Mouse (Mus musculus): ENCODE results near the gene Zbtb18. TPM values are rescaled to one million over a fixed set of nuclear protein-coding genes. Genes with fewer than 3 reads are reported as not detected.
"Not testable (repeated sequence)": the region's sequence is repeated elsewhere in the genome, so short reads cannot be mapped to it uniquely, and the experiment has no call there.

The Zbtb18 gene
- polyA plus RNA-seq, 1 experiment = 11.9 TPM

DNA sequence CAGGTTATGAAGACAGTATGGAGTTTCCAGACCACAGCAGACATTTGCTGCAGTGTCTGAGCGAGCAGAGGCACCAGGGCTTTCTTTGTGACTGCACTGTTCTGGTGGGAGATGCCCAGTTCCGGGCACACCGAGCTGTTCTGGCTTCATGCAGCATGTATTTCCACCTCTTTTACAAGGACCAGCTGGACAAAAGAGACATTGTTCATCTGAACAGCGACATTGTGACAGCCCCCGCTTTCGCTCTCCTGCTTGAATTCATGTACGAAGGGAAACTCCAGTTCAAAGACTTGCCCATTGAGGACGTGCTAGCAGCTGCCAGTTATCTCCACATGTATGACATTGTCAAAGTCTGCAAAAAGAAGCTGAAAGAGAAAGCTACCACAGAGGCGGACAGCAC lies 4.9 kb downstream of the Zbtb18 start:
- DNase-seq (ENCODE audit: low spot score) = no peak

DNA sequence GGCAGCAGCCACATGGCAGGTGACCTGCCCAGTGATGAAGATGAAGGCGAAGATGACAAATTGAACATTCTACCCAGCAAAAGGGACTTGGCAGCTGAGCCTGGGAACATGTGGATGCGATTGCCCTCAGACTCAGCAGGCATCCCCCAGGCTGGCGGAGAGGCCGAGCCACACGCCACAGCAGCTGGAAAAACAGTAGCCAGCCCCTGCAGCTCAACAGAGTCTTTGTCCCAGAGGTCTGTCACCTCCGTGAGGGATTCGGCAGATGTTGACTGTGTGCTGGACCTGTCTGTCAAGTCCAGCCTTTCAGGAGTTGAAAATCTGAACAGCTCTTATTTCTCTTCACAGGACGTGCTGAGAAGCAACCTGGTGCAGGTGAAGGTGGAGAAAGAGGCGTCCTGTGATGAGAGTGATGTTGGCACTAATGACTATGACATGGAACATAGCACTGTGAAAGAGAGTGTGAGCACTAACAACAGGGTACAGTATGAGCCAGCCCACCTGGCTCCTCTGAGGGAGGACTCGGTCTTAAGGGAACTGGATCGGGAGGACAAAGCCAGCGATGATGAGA lies 5.5 kb downstream of the Zbtb18 start:
- DNase-seq (ENCODE audit: low spot score) = no peak

DNA sequence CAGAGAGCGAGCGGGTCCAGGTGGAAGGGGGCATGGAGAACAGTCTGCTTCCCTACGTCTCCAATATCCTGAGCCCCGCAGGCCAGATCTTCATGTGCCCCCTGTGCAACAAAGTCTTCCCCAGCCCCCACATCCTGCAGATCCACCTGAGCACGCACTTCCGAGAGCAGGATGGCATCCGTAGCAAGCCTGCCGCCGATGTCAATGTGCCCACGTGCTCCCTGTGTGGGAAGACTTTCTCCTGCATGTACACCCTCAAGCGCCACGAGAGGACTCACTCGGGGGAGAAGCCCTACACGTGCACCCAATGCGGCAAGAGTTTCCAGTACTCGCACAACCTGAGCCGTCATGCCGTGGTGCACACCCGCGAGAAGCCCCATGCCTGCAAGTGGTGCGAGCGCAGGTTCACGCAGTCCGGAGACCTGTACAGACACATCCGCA lies 6.0 kb downstream of the Zbtb18 start:
- no peak for DNase-seq (ENCODE audit: low spot score)

DNA sequence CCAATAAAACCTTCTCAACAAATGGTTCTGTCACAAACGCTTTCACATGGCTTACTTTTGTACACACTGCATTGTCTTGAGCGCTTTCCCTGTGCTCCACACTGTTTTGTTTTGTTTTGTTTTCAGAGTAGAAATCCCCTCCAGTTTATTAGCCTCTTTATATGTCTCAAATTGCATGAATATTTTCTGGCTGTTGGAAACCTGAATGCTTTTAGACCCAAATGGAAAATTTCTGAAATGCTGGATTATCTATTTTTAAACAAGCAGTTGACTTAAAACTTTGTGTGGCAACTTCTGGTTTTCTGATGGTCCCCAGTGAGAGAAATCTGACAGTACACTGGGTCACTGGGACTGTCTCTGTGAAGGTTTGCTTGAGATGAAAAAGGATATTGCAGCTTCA lies 6.8 kb downstream of the Zbtb18 start:
- DNase-seq (ENCODE audit: low spot score) = no peak

DNA sequence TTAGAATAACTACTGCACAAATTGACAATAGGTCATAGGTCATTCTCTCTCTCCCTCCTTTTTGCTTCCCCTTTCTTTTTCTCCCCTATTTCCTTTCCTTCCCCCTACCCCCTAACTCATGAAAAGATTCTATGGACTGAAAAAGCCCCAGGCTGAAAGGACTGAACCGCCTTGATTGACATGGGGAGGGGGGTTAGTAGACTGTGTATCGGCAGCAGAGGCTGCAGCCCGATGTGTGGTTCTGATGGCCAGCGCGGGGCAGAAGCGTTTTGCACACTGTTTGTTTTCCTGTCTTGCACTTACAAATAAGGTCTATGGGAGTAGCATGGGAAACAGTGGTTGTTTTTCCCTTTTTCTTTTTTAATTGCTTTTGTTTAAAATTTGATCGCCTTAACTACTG lies 7.7 kb downstream of the Zbtb18 start:
- DNase-seq (ENCODE audit: low spot score) = not testable (repeated sequence)

DNA sequence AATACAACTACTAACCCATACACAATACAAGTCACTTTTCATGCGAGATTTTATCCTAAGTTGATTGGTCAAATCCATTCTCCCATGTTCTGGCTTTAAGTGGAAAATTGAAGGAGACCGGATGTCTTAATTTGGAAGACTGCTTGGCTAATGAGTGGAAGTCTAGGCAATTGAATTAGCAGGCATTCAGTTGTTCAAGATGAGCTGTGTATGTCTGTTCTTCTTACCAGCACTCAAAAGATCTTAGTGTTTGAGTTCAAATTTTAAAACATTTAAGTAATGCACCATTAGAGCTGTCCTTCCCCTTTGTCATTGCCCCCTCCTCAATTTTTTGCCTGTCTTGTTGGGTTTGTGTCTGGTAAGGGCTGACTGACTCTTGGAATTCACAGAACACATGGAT lies 8.9 kb downstream of the Zbtb18 start:
- DNase-seq (ENCODE audit: low spot score) = no peak

DNA sequence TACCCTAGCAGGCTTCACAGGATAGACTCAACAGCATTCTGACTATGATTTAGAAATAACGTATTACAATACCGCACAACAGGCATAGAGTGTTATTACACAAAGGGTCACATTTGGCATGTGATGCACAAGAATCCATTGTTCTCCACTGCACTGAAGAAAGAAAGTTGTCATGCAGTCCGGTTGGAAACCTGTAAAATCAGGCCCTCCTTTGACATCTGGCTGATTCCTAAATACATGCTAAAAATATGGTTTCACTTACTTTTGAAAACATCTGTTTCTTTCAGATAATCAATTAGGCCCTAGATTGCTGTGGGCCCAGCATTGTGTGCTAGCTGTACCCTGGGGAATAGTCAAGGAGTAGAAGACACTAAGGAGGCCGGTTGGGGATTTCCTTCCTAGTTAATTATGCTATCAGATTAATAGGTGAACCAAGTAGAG lies 9.9 kb downstream of the Zbtb18 start:
- no peak for DNase-seq (ENCODE audit: low spot score)

DNA sequence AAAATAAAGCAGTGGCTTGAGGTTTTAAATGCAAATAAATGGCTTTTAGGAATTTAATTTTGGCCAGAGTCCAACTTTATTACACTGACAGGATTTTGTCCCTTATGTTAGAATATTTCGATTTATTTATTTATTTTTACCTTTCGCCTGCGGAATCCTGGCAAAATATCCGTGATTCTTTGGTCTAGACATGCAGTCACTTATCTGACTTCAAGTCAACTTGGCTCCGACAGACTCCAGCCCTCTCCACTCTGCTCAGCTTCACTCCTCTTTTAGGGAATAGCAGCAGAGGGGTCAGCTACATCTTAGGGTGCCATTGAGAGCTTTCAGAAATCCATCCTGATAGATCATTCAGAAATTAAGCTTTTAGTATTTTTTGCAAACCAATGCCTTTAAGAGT lies 10.8 kb downstream of the Zbtb18 start:
- DNase-seq (ENCODE audit: low spot score) = no peak

DNA sequence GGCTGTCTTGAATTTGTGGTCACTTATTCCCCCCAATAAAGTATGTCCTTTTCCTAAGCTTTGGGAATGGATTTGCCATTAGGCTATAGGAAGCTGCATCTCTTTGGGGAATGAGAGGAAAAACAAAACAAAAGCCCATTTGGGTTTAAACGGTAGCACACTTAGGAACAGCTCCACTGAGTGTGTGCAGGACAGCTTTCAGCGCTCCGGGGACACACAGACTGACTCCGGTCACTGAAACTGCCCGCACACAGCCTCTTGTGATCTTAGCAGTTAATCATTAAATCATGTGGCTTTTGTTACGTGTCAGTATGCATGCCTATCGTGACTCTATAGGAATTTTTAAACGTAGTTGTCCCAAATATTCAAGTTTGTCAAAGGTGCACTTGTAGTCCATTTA lies 11.7 kb downstream of the Zbtb18 start:
- DNase-seq (ENCODE audit: low spot score) = no peak

DNA sequence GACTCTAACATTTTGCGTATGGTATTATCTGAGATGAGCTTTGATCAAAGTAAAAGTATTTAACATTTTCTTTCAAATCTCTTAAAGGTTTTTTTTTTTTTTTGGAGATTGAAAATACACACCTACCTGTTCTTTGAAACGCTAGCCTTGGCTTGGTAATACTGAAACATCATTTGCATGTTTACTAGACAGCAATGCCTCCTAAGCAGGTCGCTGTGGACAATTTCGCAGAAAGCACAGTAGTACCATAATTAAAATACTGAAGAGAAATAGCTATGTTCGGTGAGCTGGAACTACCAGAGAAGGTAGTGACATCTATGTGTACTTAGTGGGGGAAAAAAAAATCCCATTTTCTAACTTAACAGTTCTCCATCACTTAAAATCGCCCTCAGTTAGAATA lies 12.3 kb downstream of the Zbtb18 start:
- no peak for DNase-seq (ENCODE audit: low spot score)

DNA sequence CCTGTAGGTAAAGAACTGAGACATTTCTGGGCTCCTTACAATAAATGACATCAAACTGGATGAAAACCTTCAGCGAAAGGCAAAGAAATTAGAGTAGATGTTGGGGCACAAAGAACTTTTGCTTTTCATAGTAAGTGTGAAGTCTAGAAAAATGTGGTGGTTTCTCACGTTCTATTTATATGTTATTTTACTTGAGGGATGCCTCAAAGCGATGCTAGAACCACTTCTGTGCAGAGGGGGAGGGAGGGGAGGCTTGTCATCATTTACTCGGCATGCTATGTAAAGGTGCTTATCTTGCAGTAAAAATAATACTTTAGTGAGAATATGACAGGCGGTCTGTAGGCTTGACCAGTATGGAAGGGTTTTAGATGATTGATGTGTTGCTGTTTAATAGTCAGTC lies 13.3 kb downstream of the Zbtb18 start:
- DNase-seq (ENCODE audit: low spot score) = no peak

DNA sequence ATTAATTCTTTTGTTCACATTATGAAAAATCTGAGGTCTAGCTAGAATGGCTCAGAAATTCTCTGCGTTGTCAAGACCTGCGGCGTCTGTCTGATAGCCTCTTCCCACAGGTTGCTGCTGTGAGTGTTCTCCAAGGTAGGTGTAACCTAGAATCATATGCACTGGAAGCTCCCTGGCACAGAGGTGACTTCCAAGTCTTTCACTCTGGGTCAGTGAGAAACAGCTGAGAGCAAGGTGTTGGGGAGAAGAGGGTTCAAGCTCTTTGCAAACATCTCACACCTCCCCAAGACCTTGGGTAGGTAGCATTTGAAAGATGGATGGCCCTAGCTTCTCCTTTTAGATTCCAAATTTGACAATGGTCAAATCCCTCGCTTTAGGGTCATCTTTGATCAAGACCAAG lies 14.1 kb downstream of the Zbtb18 start:
- DNase-seq (ENCODE audit: low spot score) = no peak

DNA sequence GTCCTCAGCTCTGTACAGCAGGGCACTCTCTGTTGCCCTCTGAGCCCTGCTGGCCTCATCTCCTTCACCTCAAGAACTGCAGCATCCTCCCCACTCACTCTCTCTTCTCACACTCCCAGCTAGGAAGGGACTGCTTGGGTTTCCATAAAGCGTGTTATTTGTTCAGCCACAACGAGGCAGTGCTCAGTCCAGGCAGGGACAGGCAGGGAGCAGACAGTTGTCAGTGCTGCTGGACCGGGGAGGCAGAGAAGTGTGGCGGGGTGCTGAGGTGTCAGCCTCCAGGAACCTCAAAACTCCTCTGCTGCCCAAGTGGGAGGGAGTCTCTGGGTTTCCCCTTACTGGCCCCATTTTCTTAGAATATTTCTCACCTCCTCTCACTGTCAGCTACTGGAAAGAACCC lies 14.6 kb downstream of the Zbtb18 start:
- DNase-seq (ENCODE audit: low spot score) = no peak

DNA sequence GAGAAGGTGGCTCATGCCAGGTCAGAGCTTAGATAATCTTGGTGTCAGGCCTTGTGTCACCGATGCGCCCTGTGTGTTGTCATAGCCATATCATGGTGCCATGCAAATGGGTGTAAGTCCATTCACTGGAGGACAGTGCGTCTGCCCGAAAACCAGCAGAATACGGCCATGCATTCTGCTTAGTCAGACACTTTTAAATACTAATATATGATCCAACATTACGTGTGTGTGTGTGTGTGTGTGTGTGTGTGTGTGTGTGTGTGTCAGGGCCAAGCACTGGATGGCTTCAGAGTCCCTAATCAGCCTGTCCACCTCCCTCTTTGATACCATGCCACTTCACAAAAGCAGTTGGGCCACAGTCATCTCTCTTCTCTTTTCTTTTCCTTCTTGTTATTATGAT lies 15.8 kb downstream of the Zbtb18 start:
- no peak for DNase-seq (ENCODE audit: low spot score)

DNA sequence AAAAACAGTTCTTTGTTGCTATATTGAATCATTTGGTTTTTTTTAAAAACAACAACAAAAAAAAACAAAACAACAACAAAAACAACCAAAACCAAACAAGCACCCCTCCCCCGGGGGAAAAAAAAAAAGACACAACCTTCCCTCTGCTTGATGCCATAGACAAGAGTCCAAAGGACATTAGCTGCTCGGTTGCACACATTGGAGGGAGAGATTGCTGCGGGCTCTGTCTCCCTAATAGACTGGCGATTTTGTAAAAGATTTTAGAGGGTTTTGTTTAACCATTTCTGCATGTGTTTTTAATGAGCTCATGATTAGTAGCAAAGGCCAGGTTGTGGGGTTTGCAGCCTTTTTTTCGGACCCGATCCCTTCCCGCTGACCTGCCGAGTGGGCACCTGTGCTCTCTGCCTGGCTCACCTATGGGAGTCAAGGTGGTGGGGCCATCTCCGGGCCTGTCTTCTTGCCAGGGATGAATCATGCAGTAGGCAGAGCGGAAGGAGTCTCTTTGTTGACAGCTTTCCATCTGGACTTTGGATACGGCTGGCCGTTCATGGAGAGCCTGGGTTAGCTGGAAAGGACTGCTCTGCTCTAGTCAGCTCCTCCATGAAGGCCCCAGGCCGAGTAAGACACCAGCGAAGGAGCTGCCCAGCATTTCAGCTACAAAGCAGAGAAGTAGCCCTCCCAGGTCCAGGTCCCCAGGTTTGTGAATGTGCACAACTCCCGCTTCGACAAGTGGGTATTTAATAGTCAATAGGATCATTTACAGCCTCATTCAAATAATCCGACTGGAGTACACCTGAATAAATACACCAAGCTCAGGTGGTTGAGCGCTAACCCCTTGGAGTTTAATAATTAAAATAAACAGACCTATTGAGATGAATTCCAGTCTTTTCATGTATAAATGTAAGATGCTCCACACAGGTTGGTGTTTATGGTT lies 16.6 kb downstream of the Zbtb18 start:
- no peak for DNase-seq (ENCODE audit: low spot score)

DNA sequence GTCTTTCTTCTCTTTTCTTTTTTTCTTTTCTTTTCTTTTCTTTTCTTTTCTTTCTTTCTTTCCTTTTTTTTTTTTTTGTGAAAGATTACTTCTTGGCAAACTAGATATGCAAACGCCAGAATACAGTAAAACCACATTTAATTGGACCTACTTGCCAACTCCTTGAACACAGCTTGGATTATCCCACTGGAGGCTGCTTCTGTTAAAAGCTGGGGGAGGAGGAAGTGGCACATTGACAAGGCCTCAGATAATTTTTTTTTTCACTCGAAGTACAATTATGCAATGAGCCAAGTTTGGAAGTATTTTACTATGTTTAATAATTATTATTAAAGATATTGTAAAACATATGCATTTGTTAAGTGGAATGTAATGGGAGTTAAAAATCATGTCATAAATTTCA lies 17.4 kb downstream of the Zbtb18 start:
- no peak for DNase-seq (ENCODE audit: low spot score)

DNA sequence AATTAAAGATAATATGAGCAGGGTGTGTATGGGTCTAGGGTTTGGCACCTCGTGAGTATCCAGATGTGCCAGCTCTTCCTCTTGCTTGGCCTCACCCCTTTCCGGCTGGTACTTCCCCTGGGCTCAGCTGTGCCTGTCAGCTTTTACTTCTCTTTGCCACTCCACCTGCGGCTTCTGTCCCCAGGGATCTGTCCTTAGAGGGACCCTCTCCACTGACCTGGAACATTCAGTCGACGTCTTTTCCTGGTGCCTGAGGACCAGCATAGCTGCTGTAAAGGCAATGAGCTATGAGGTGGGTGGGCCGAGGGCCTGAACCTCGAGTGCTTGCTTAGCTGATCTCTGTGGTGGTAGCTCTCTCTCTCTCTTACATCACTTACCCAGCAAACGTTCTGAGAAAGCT lies 25.0 kb downstream of the Zbtb18 start:
- DNase-seq (ENCODE audit: low spot score) = no peak

DNA sequence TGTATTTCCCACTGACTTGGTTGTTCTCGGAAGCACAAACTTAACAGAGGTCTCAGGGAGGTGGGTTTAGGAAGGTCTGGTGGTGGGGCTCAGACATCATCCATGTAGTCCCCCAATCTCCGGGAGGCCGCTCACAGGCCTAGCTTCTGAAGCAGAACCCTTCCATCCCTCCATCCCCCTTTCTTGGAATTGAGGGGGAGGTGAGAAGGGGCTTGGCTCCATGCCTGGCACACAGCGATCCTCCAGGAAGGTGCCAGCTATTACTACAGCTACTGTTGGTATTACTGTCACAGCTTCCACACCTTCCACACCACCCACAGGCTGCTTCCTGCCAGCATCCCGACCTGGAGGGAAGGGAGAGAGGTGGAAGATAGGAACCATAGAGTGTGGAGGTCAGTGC lies 26.3 kb downstream of the Zbtb18 start:
- DNase-seq (ENCODE audit: low spot score) = no peak

DNA sequence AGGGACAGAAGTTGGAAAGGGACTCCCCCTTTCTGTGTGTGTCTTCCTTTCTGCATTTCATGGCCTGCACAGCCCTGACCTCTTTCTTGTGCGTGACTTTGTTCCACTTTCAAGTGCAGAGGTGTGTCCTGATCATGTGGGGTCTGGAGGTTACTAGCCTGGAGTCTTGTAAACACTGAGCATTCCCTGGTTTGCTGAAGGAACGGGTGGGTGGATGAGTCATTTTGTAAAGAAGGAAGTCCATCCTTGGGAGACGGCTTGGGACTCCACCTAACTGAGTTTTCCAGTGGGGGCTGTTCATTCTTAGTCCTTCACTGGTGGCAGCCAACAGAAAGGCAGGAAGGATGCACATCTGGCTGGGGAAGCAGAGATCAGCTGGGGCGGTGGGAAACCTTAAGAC lies 27.9 kb downstream of the Zbtb18 start:
- no peak for DNase-seq (ENCODE audit: low spot score)

DNA sequence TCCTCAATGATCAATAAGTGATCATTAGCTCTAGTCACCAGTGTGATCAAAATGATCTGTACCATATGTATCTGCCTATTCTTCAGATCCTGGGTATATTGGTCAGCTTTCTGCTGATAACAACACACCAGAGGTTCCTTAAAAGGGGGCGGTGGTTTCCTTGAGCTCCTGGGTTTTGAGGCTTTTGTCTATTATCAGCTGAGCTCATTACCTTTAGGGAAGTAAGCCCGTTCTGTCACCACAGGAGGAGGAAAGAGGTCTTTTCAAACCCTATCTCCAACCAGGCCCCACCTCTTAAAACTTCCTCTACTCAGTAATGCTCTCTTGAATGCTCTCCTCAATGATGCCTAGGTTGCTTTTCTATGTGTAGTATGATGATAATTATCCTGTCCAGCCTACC lies 28.8 kb downstream of the Zbtb18 start:
- no peak for DNase-seq (ENCODE audit: low spot score)

DNA sequence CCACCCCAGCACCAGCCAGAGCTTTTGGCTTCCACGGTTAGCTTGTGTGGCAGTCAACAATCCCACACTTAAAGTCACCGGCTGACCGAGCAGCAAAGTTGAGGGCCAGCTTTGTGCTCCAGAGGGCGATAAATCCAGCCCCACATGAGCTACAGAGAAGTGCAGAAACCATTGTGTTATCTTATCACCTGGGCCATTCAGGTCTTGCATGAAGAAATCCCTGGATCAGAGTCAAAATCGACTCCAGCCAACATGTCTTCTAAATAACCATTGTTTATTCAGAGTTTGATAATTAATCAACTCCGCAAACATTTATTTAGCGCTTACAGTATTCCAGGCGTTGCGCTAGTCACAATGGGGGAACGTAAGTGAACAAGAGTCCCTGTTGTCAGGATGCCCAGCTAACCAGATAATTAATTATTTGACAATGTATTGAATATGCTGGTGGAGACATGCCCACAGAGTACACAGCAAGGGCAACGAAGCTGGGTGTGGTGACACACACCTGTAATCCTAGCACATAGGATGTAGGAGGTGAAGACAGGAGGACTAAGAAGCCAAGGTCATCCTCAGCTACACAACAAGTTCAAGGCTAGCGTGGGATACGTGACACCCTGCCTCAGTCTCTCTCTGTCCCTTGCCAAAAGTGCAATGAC lies 33.5 kb downstream of the Zbtb18 start:
- no peak for DNase-seq (ENCODE audit: low spot score)

DNA sequence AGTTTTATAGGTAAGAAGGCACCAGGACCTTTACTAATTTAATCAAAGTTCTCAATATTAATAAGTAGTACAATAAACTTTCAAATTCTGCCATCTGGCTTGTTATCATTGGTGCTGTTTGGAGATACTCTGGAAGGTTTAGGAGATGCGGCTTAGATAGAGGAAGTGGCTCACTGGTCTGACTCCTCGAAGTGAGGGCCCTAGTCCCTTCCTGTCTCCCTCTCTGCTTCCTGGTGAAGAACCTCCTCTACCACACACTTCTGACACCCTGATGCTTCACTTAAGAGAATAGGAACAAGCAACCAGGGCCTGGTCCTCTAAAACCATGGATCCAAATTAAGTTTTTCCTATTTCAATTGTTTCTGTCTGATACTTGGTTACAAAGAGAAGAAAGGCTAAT lies 36.4 kb downstream of the Zbtb18 start:
- no peak for DNase-seq (ENCODE audit: low spot score)
